Mouse (Mus musculus): ENCODE measurements around the gene Wbp1.

GRCm38 (mm10) chr6:83115011-83115671, 6.2 kb downstream of the Wbp1 start, which contains the start of gene Mogs:
- peak; percentile 94 for TF ChIP-seq POLR2A (IDR thresholded peaks at IDR 0.05; ENCODE audit: borderline replicate concordance, insufficient read depth, low read length)
- peak; percentile 27; the same call in 1 of the 2 replicates for TF ChIP-seq CTCF (IDR thresholded peaks at IDR 0.05; ENCODE audit: borderline replicate concordance, insufficient read depth, low read depth, low read length)
